Mouse (Mus musculus) hindbrain, embryonic 11.5 days (tissue): ENCODE results near the gene Gna11. TPM values are rescaled to one million over a fixed set of nuclear protein-coding genes. Genes with fewer than 3 reads are reported as not detected.

Experiments
- ATAC-seq: fragments of 200-750 bp; cut with Nextera tagmentation; 2 replicates; pipeline ENCODE4 v1.8.0; 2017; ENCODE audit warnings: mild to moderate bottlenecking, moderate TSS enrichment, moderate library complexity; ENCODE audit not compliant: low FRiP score
- DNase-seq: peaks from one replicate; pipeline ENCODE4 v3.0.0-alpha.2; 2015; ENCODE audit warnings: low spot score
- H3K27ac ChIP-seq: fragments of 300-500 bp; sonication (generic); 2 replicates; pipeline ENCODE4 v1.5.1; 2014; ENCODE audit warnings: mild to moderate bottlenecking, low read depth, low read length
- H3K27me3 ChIP-seq: fragments of 300-500 bp; sonication (generic); 2 replicates; pipeline ENCODE4 v1.6.1; 2014; ENCODE audit warnings: mild to moderate bottlenecking, low read length, moderate library complexity, mixed read lengths; ENCODE audit not compliant: control insufficient read depth, insufficient read depth
- H3K36me3 ChIP-seq: fragments of 300-500 bp; sonication (generic); 2 replicates; pipeline ENCODE4 v1.6.1; 2014; ENCODE audit warnings: mild to moderate bottlenecking, low read length, moderate library complexity, mixed read lengths; ENCODE audit not compliant: control insufficient read depth, insufficient read depth
- H3K4me1 ChIP-seq: fragments of 300-500 bp; sonication (generic); replicated peaks from 2 replicates; pipeline ENCODE4 v1.6.1; 2014; ENCODE audit warnings: low read length, mixed read lengths; ENCODE audit not compliant: control insufficient read depth, insufficient read depth
- H3K4me2 ChIP-seq: fragments of 300-500 bp; sonication (generic); replicated peaks from 2 replicates; pipeline ENCODE4 v1.6.1; 2014; ENCODE audit warnings: mild to moderate bottlenecking, low read depth, low read length
- H3K4me3 ChIP-seq: fragments of 300-500 bp; sonication (generic); 2 replicates; pipeline ENCODE4 v1.5.1; 2014; ENCODE audit warnings: low read depth, low read length
- H3K9ac ChIP-seq: fragments of 300-500 bp; sonication (generic); 2 replicates; pipeline ENCODE4 v1.6.1; 2014; ENCODE audit warnings: low read depth, low read length
- H3K9me3 ChIP-seq: fragments of 300-500 bp; sonication (generic); 2 replicates; pipeline ENCODE4 v1.6.1; 2016; ENCODE audit warnings: low read length; ENCODE audit not compliant: control insufficient read depth
- WGBS: fragments of 180-500 bp; shearing (Covaris S2); extraction: QIAGEN DNeasy Blood & Tissue Kit; methylation state at CpG from one replicate; pipeline ENCODE4 v1.1.7; 2014; 5-methylcytosine and 5-hydroxymethylcytosine counted together
- polyA plus RNA-seq: library from polyadenylated mRNA; unstranded; fragments of >200 nt; fragmentation: Nextera tagmentation; extraction: Ambion mirVana; gene quantifications from 2 replicates; pipeline ENCODE4 v1.2.1, GENCODE M21; 2014

The Gna11 gene
- polyA plus RNA-seq, 1 experiment from 2014 or later, result 57.3 TPM

DNA sequence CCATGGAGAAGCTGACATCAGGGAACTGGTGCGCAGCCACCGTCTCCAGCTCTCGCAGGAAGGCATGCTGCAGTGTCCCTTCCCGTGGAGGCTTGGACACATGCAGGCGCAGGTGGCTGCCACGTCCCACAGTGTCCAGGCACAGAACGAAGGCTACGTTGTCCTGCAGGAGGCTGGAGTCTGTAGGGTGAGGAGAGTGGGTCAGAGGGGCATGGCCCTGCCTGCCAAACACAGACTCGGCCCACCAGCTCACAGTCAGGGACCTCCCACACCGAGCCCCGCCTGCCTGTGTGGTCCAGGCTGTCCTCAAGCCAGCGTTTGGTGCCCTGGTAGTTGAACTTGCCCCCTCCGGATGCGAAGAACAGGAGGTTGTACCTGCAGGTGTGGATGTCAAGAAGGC is 55.0 kb downstream of the Gna11 start:
- Histone ChIP-seq H3K4me2 (no peak overlapping the region), H3K4me3 (no peak overlapping the region), H3K4me1 (peaks cover under 1% of the 10 kb centered on the region; the same call in 1 of the 2 replicates), H3K27ac (no peak overlapping the region), H3K27me3 (no peaks in the 10 kb centered on the region), H3K9me3 (no peaks in the 10 kb centered on the region), H3K36me3 (peaks cover 19% of the 10 kb centered on the region), H3K9ac (no peak overlapping the region)
- WGBS, result 82% methylated on average over 14 of the region's 14 CpGs
- DNase-seq (no peak), ATAC-seq (no peak)

DNA sequence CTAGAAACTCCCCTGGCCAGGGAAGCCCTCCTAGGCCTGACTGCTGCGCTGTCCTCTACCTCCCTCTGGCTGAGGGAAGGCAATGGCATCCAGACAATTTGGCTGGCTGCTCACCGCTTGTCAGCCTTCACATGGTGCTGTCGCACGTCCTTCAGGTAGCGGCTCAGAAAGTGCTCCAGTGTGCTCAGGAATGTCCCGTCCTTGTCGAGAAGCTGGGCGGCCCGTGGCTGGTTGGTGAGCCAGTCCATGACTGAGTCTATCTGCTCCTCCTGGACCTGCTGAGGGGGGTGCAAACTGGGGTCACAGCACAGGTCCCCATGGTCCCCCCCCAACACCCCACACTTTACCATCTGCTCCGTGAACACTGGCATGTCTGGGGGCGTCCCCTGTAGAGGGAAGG is 56.9 kb downstream of the Gna11 start:
- Histone ChIP-seq H3K27me3 (no peaks in the 10 kb centered on the region), H3K9me3 (no peaks in the 10 kb centered on the region), H3K4me3 (no peak overlapping the region), H3K9ac (no peak overlapping the region), H3K4me2 (no peak overlapping the region), H3K36me3 (peaks cover 19% of the 10 kb centered on the region), H3K27ac (no peak overlapping the region), H3K4me1 (no peaks in the 10 kb centered on the region; the same call in 1 of the 2 replicates)
- no peak for DNase-seq
- WGBS, result 90% methylated on average over 11 of the region's 11 CpGs
- ATAC-seq, result no peak

DNA sequence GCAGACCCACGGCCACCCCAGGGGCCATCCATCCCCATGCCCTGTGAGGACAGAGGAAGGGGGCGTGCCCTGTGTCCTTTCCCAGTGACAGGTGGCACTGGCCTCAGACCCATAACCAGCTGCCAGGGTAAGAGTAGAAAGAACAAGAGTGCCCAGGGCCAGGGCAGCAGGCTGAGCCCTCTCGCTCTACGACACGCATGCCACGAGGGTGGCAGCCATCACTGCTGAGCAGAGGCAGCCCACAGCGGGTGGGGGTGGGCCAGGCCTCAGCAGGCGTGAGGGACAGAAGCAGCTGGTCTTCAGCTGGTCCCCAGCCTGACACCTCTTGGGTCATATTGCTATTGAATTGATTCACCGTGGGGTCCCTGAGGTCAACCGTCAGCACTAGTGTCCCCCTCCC is 58.5 kb downstream of the Gna11 start:
- Histone ChIP-seq H3K36me3 (peaks cover 14% of the 10 kb centered on the region), H3K9ac (no peak overlapping the region), H3K9me3 (no peaks in the 10 kb centered on the region), H3K4me1 (no peaks in the 10 kb centered on the region; the same call in 1 of the 2 replicates), H3K27me3 (peaks cover 1% of the 10 kb centered on the region; the same call in 1 of the 2 replicates), H3K27ac (no peak overlapping the region), H3K4me2 (no peak overlapping the region), H3K4me3 (no peak overlapping the region)
- ATAC-seq (no peak), DNase-seq (no peak)
- WGBS, result 75% methylated on average over 9 of the region's 10 CpGs

DNA sequence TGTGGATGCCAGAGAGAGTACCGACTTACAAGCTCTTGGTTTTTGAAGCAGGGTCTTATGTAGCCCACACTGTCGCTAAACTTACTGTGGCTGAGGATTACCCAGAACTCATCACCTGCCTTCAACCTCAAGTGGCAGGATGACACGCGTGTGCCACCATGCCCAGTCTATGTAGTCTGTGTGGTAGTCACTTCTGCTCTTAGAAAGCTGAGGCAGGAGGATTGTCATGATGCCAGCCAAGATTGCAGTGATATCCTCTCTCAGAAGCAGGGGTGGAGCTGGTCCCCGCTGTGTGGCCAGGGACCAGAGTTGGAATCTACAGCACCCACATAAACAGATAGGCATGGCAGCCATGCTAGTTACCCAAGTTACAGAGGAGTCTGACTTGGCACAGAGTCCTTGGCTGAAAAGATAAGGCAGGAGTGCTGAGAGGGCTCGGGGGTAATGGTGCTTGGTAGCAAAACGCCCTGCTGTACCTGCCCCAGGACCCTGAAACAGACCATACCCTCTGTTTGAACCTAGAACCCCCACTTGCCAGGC is 59.4 kb downstream of the Gna11 start:
- ATAC-seq (no peak), DNase-seq (no peak)
- no peak overlapping the region for H3K4me2 ChIP-seq
- peaks cover under 1% of the 10 kb centered on the region for H3K4me1 ChIP-seq
- no peak overlapping the region for H3K9ac ChIP-seq
- H3K36me3 ChIP-seq, result peaks cover 8% of the 10 kb centered on the region; the same call in 1 of the 2 replicates
- no peak overlapping the region for H3K27ac ChIP-seq
- WGBS, result 74% methylated on average over 7 of the region's 7 CpGs
- peaks cover 4% of the 10 kb centered on the region for H3K27me3 ChIP-seq
- H3K9me3 ChIP-seq, result no peaks in the 10 kb centered on the region
- no peak overlapping the region for H3K4me3 ChIP-seq

DNA sequence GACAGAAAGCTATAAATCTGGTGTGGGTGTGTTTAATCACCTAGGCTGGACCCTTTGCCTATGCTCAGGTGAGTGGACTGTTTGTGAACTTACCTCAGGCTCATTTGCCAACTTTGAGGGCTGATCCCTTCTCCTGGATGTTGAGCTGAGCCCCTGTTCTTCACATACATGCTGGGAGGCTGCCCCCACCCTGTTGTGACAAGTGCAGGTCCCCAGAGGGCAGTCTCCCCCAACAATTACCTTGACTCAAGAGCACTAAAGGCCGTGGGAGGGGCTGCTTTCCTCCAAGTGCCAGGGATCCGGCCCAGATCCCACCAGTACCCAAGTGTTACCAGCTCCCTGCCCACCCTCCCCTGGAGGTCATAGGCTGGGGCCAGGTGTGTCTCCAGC is 59.9 kb downstream of the Gna11 start:
- peaks cover 4% of the 10 kb centered on the region for H3K27me3 ChIP-seq
- no peaks in the 10 kb centered on the region for H3K9me3 ChIP-seq
- peaks cover 4% of the 10 kb centered on the region for H3K4me1 ChIP-seq
- no peak overlapping the region for H3K9ac ChIP-seq
- H3K36me3 ChIP-seq, result peaks cover 8% of the 10 kb centered on the region; the same call in 1 of the 2 replicates
- no peak overlapping the region for H3K4me2 ChIP-seq
- H3K4me3 ChIP-seq, result no peak overlapping the region
- 40% methylated on average over 2 of the region's 2 CpGs for WGBS
- peak overlapping the region; percentile 4; the same call in 1 of the 2 replicates for H3K27ac ChIP-seq
- ATAC-seq (no peak), DNase-seq (no peak)

DNA sequence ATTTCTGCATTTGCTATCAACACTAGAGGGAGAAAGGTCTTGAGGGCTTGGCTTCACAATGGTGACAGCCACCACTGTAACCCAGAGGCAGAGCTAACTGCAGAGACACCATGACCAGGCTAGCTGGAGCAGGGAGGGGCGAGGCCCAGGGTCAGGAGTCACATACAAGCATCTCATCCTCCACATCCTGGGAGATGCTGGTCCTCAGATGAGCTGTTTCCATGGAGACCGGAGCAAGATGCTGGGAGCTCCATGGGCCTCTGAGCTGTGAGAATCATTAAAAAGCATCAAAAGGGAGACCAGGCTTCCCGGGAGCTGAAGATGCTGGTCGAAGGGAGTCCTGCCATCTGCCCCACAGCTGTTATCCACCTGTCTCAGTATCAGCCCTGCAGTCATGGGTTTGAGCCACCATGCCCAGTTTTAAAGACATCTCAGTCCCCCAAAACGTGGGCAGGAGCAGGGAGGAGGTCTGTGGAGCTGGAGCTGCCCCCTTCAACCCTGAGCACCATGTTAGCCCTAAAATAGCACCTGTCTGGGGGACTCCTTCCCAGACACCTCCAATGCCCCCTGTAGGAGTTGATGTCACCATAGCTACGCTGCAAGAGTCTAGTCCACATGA is 60.4 kb downstream of the Gna11 start:
- ATAC-seq (no peak), DNase-seq (no peak)
- peaks cover 8% of the 10 kb centered on the region; the same call in 1 of the 2 replicates for H3K36me3 ChIP-seq
- no peak overlapping the region for H3K9ac ChIP-seq
- H3K27me3 ChIP-seq, result peaks cover 4% of the 10 kb centered on the region
- H3K4me1 ChIP-seq, result peaks cover 4% of the 10 kb centered on the region
- H3K4me3 ChIP-seq, result no peak overlapping the region
- peak overlapping the region; percentile 4; the same call in 1 of the 2 replicates for H3K27ac ChIP-seq
- WGBS, result 54% methylated on average over 6 of the region's 6 CpGs
- H3K9me3 ChIP-seq, result no peaks in the 10 kb centered on the region
- H3K4me2 ChIP-seq, result no peak overlapping the region

DNA sequence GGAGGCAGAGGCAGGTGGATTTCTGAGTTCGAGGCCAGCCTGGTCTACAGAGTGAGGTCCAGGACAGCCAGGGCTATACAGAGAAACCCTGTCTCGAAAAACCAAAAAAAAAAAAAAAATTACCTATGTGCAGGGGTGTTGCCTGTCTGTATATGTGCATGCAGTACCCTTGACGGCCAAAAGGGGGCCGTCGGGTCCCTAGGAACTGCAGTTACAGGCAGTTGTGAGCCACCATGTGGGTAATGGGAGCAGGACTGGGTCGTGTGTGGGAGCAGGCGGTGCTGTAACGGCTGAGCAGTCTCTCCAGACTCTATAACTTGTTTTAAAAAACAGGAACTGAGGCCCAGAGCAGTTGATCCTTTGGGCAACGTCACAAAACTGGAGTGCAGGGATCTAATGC is 61.0 kb downstream of the Gna11 start:
- H3K9me3 ChIP-seq, result no peaks in the 10 kb centered on the region
- H3K4me1 ChIP-seq, result peaks cover 4% of the 10 kb centered on the region
- peaks cover 8% of the 10 kb centered on the region; the same call in 1 of the 2 replicates for H3K36me3 ChIP-seq
- H3K27me3 ChIP-seq, result peaks cover 4% of the 10 kb centered on the region
- WGBS, result 15% methylated on average over 9 of the region's 9 CpGs
- ATAC-seq (no peak), DNase-seq (peak; percentile 74)
- H3K9ac ChIP-seq, result no peak overlapping the region
- no peak overlapping the region for H3K4me3 ChIP-seq
- H3K4me2 ChIP-seq, result no peak overlapping the region
- no peak overlapping the region for H3K27ac ChIP-seq

DNA sequence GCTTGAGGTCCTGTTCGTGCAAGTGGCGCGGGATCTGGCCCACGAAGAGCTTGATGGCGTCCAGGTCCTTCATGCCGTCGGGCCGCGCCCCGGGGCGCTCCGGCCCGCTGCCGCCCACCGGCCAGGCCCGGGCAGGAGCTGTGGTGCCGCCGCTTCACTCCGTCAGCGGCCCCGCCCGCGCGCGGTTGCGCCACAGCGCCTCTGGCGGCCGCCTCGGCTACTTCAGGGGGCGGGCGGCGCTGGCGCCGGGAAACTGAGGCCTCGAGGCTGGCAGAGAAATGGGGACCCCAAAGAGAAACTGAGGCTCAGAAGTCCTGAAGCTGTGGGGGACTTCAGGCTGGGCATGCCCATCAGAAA is 62.5 kb downstream of the Gna11 start, which contains the start of gene Celf5:
Gene Celf5, minus strand, starts transcription at position 177 of the 357 bp plus-strand sequence.
- WGBS, result under 1% methylated on average over 35 of the region's 36 CpGs
- peak; percentile 55 for ATAC-seq
- no peak within 1 kb of the TSS for H3K27ac ChIP-seq
- peaks cover 12% of the 10 kb centered on the region for H3K27me3 ChIP-seq
- peak; percentile 85 for DNase-seq
- H3K4me2 ChIP-seq, result peak within 1 kb of the TSS; percentile 58
- no peaks in the 10 kb centered on the region for H3K9me3 ChIP-seq
- H3K36me3 ChIP-seq, result peaks cover 3% of the 10 kb centered on the region; the same call in 1 of the 2 replicates
- peak within 1 kb of the TSS; percentile 62 for H3K9ac ChIP-seq
- peak within 1 kb of the TSS; percentile 44 for H3K4me3 ChIP-seq
- H3K4me1 ChIP-seq, result peaks cover 4% of the 10 kb centered on the region
